23 mouse cellular contexts compared by ENCODE assay signal in the genomic region with DNA sequence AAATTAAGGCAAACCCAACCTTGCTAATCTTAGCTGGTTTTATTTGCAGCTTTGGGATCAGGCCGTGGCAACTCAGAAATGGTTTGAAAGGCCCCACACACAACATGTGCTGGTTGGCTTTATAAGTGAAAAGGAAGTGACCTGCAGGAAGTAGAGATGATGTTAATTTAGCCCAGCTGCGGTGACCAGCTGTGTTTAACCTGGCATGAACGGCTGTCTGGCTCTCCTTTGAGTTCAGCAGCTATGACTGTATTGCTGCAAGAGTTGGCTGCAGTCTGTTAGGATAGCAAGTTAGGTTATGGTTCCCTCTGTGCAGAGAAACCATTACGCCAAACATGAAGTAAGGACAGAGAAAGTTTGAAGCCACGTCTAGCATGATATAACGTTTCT. TPM values are rescaled to one million over a fixed set of nuclear protein-coding genes. Genes with fewer than 3 reads are reported as not detected.
A peak's percentile ranks its signal among the peaks of the same experiment; 100 is the strongest.
DNase-seq lines count a peak whose midpoint lies in the region; ATAC-seq and TF ChIP-seq lines count a peak whose summit lies in the region.
"Had no signal": no experiment of that assay in that cellular context is flagged by ENCODE, and none has a peak within 500 bp of the region (broad histone marks: within the 10 kb centered on the region; RNA-seq: fewer than 3 reads in every experiment).

No protein-coding gene starts in this region.

- H3K79me2 ChIP-seq in CH12.LX (replicated peaks; ENCODE audit: control insufficient read depth, extremely low read depth, insufficient read depth, poor library complexity, severe bottlenecking): no peaks in the 10 kb centered on the region
- H3K79me2 ChIP-seq in macrophage (ENCODE audit: inconsistent target): no peaks in the 10 kb centered on the region

- no peaks in the 10 kb centered on the region for H3K4me1 ChIP-seq in heart, embryonic 10.5 days
- H3K4me1 ChIP-seq in CH12.LX (ENCODE audit: control insufficient read depth in 1 of 2, insufficient read depth in 2 of 2): peaks cover 3 to 8% of the 10 kb centered on the region in 2 experiments
- H3K4me1 ChIP-seq in embryonic facial prominence, embryonic 14.5 days (ENCODE audit: control insufficient read depth, insufficient read depth, low read length): no peaks in the 10 kb centered on the region
- no peaks in the 10 kb centered on the region for H3K4me1 ChIP-seq in intestine, embryonic 15.5 days (replicated peaks)
- H3K4me1 ChIP-seq in neural tube, embryonic 15.5 days: no peaks in the 10 kb centered on the region
- H3K4me1 ChIP-seq: liver, embryonic 13.5 days had no signal

- intact Hi-C loops in heart, postnatal 14 days (cut with DNase I): loop anchor here (1.0 kb wide), 2 partner anchors 88 to 101 kb away; no protein-coding TSS in a partner anchor

- dilution Hi-C loops in CH12.LX (cut with MboI; ENCODE audit: extremely low pct_ligation_motif_present, extremely low pct_unique_long_range_greater_than_20kb, low sequenced_read_pairs): no loop called here

- no peak overlapping the region for H3K9ac ChIP-seq in CH12.LX (ENCODE audit: insufficient read depth, low read depth)
- H3K9ac ChIP-seq in embryonic facial prominence, embryonic 14.5 days (ENCODE audit: low read depth, low read length): no peak overlapping the region
- H3K9ac ChIP-seq in intestine, embryonic 15.5 days: no peak overlapping the region
- H3K9ac ChIP-seq in neural tube, embryonic 15.5 days (replicated peaks): no peak overlapping the region
- H3K9ac ChIP-seq: forebrain, postnatal 0 days; liver, embryonic 13.5 days had no signal

- no peak overlapping the region for H3K4me3 ChIP-seq in heart, embryonic 10.5 days
- H3K4me3 ChIP-seq in CH12.LX (replicated peaks in 1 of 3; ENCODE audit: low read depth in 2 of 3, low read length in 2 of 3, poor library complexity in 1 of 3) (no peak overlapping the region), macrophage (ENCODE audit: inconsistent target) (no peak overlapping the region)
- no peak overlapping the region for H3K4me3 ChIP-seq in embryonic facial prominence, embryonic 14.5 days (ENCODE audit: low read depth, low read length)
- H3K4me3 ChIP-seq in intestine, embryonic 15.5 days (replicated peaks): no peak overlapping the region
- no peak overlapping the region for H3K4me3 ChIP-seq in neural tube, embryonic 15.5 days (replicated peaks)
- H3K4me3 ChIP-seq: liver, embryonic 13.5 days had no signal

- H3K4me2 ChIP-seq in CH12.LX (ENCODE audit: insufficient read depth, low read depth, poor library complexity, severe bottlenecking): no peak overlapping the region
- H3K4me2 ChIP-seq in embryonic facial prominence, embryonic 14.5 days (ENCODE audit: low read depth, low read length): no peak overlapping the region
- no peak overlapping the region for H3K4me2 ChIP-seq in intestine, embryonic 15.5 days (replicated peaks)
- no peak overlapping the region for H3K4me2 ChIP-seq in neural tube, embryonic 15.5 days
- H3K4me2 ChIP-seq: liver, embryonic 13.5 days had no signal

- peak; percentile 14 to 22 for DNase-seq in heart, postnatal 14 days
- no peak for DNase-seq in heart, embryonic 10.5 days (ENCODE audit: low spot score)
- DNase-seq in CH12.LX (ENCODE audit: extremely low read depth): peak; percentile 45
- DNase-seq in embryonic facial prominence, embryonic 14.5 days (ENCODE audit: low spot score): peak; percentile 14
- DNase-seq in urinary bladder, postnatal 14 days (ENCODE audit: low spot score): no peak
- DNase-seq: cerebellum, adult 18-20 months; forebrain, postnatal 0 days; layer of hippocampus, adult 9-11 months; liver, embryonic 13.5 days; right cerebral cortex, adult 18-20 months; thymus, postnatal 36 days had no signal

- TF ChIP-seq POLR2A in CH12.LX (IDR thresholded peaks at IDR 0.05; ENCODE audit: low read depth, low read length): no peak

- WGBS in heart, embryonic 10.5 days: 82% methylated on average over 6 of the region's 6 CpGs
- WGBS in embryonic facial prominence, embryonic 14.5 days: 63% methylated on average over 6 of the region's 6 CpGs
- 59% methylated on average over 6 of the region's 6 CpGs for WGBS in macrophage (ENCODE audit: missing documents)
- WGBS in intestine, embryonic 15.5 days: 80% methylated on average over 6 of the region's 6 CpGs
- 84% methylated on average over 6 of the region's 6 CpGs for WGBS in neural tube, embryonic 15.5 days

- no peak for TF ChIP-seq RAD21 in CH12.LX (IDR thresholded peaks at IDR 0.05; ENCODE audit: low read depth, low read length)

- no peak for TF ChIP-seq CTCF in CH12.LX (conservative IDR thresholded peaks at IDR 0.05 in 1 of 2, IDR thresholded peaks at IDR 0.05 in 1 of 2; ENCODE audit: low read depth in 2 of 2, low read length in 2 of 2)

- no peaks in the 10 kb centered on the region for H3K9me3 ChIP-seq in heart, embryonic 10.5 days
- no peaks in the 10 kb centered on the region for H3K9me3 ChIP-seq in CH12.LX (replicated peaks; ENCODE audit: low read length)
- no peaks in the 10 kb centered on the region for H3K9me3 ChIP-seq in embryonic facial prominence, embryonic 14.5 days (ENCODE audit: control insufficient read depth, low read length)
- H3K9me3 ChIP-seq in intestine, embryonic 15.5 days: no peaks in the 10 kb centered on the region
- no peaks in the 10 kb centered on the region for H3K9me3 ChIP-seq in neural tube, embryonic 15.5 days (replicated peaks)
- H3K9me3 ChIP-seq: liver, embryonic 13.5 days had no signal

- in situ Hi-C loops in CH12.LX (cut with MboI; ENCODE audit: low pct_ligation_motif_present, low pct_unique_long_range_greater_than_20kb, low sequenced_read_pairs): loop anchor here (25.0 kb wide), 2 partner anchors 233 to 967 kb away; a partner anchor contains a TSS

- H3K36me3 ChIP-seq in heart, embryonic 10.5 days: no peaks in the 10 kb centered on the region
- H3K36me3 ChIP-seq in CH12.LX (replicated peaks in 1 of 2; ENCODE audit: control insufficient read depth in 1 of 2, insufficient read depth in 1 of 2, low read length in 1 of 2) (no peaks in the 10 kb centered on the region), macrophage (ENCODE audit: inconsistent target) (no peaks in the 10 kb centered on the region)
- H3K36me3 ChIP-seq in embryonic facial prominence, embryonic 14.5 days (ENCODE audit: control insufficient read depth, insufficient read depth, low read length): no peaks in the 10 kb centered on the region
- no peaks in the 10 kb centered on the region for H3K36me3 ChIP-seq in intestine, embryonic 15.5 days
- no peaks in the 10 kb centered on the region for H3K36me3 ChIP-seq in neural tube, embryonic 15.5 days
- H3K36me3 ChIP-seq: liver, embryonic 13.5 days had no signal

- no peak overlapping the region for H3K27ac ChIP-seq in heart, embryonic 10.5 days
- H3K27ac ChIP-seq in CH12.LX (ENCODE audit: insufficient read depth, low read depth) (no peak overlapping the region), macrophage (peak overlapping the region; percentile 7; the same call in 1 of the 2 replicates)
- H3K27ac ChIP-seq in embryonic facial prominence, embryonic 14.5 days (replicated peaks; ENCODE audit: low read depth, low read length): no peak overlapping the region
- no peak overlapping the region for H3K27ac ChIP-seq in intestine, embryonic 15.5 days
- H3K27ac ChIP-seq in neural tube, embryonic 15.5 days (replicated peaks): no peak overlapping the region
- H3K27ac ChIP-seq: liver, embryonic 13.5 days; stomach, postnatal 0 days had no signal

- no peak for TF ChIP-seq EP300 in CH12.LX (IDR thresholded peaks at IDR 0.05; ENCODE audit: low read length)

- no peaks in the 10 kb centered on the region for H3K27me3 ChIP-seq in heart, embryonic 10.5 days (ENCODE audit: insufficient read depth, poor library complexity, severe bottlenecking)
- H3K27me3 ChIP-seq in CH12.LX (replicated peaks): no peaks in the 10 kb centered on the region
- H3K27me3 ChIP-seq in embryonic facial prominence, embryonic 14.5 days (replicated peaks; ENCODE audit: control insufficient read depth, insufficient read depth, low read length): no peaks in the 10 kb centered on the region
- H3K27me3 ChIP-seq in intestine, embryonic 15.5 days (replicated peaks): no peaks in the 10 kb centered on the region
- no peaks in the 10 kb centered on the region for H3K27me3 ChIP-seq in neural tube, embryonic 15.5 days (replicated peaks)
- H3K27me3 ChIP-seq: liver, embryonic 13.5 days; Patski had no signal

- ATAC-seq in embryonic facial prominence, embryonic 14.5 days (ENCODE audit: low read depth): no peak
- ATAC-seq in intestine, embryonic 15.5 days: no peak
- no peak for ATAC-seq in neural tube, embryonic 15.5 days (ENCODE audit: low FRiP score)
- ATAC-seq: forebrain, postnatal 0 days; intestine, embryonic 16.5 days; lung, postnatal 0 days; Patski had no signal

TF ChIP-seq in CH12.LX, 34 proteins besides CTCF, POLR2A, EP300 and RAD21 (continues in another document):
- no peak for TF ChIP-seq TBP (conservative IDR thresholded peaks at IDR 0.05; ENCODE audit: low read depth, low read length)
- TF ChIP-seq RCOR1 (conservative IDR thresholded peaks at IDR 0.05; ENCODE audit: low read depth, low read length): no peak

RNA-seq across cellular contexts. Expression of a gene that starts 20.1 kb away (rescaled TPM):
- total RNA-seq in heart, postnatal 14 days (2021): not detected
- not detected in 2 replicates for polyA plus RNA-seq in heart, embryonic 10.5 days (2016; fragmentation: Nextera tagmentation; extraction: Ambion mirVana)
- not detected in 2 replicates for total RNA-seq in CH12.LX (2012; rRNA removed)
- not detected in 2 replicates for total RNA-seq in CH12.LX (2014; rRNA removed)
- polyA plus RNA-seq in CH12.LX (2012; ENCODE audit: insufficient read length, low read depth): not detected in 2 replicates
- polyA plus RNA-seq in embryonic facial prominence, embryonic 14.5 days (2014; fragmentation: Nextera tagmentation; extraction: Ambion mirVana): 0.55 and 0.58 TPM in 2 replicates
- not detected for total RNA-seq in macrophage (2018; cell fraction: chromatin; rRNA removed)
- not detected for total RNA-seq in macrophage (2018; cell fraction: cytosol; rRNA removed)
- total RNA-seq in macrophage (2018; cell fraction: nucleus; rRNA removed): not detected
- not detected in 3 replicates for polyA plus RNA-seq in macrophage (2018)
- not detected in 2 replicates for polyA plus RNA-seq in intestine, embryonic 15.5 days (2015; fragmentation: Nextera tagmentation; extraction: Ambion mirVana)
- polyA plus RNA-seq in neural tube, embryonic 15.5 days (2015; fragmentation: Nextera tagmentation; extraction: Ambion mirVana): not detected in 2 replicates
- total RNA-seq: gastrocnemius, adult 8-10 months; left cerebral cortex, postnatal 10 days had no signal
- polyA plus RNA-seq: forebrain, postnatal 0 days; heart, postnatal 0 days; intestine, embryonic 16.5 days; liver, embryonic 13.5 days; lung, postnatal 0 days; midbrain, embryonic 14.5 days; Patski; spleen, adult 2 months; stomach, postnatal 0 days had no signal

RNA-seq across cellular contexts. Expression of a gene that starts 46.3 kb away (rescaled TPM):
- not detected for total RNA-seq in heart, postnatal 14 days (2021)
- polyA plus RNA-seq in heart, embryonic 10.5 days (2016; fragmentation: Nextera tagmentation; extraction: Ambion mirVana): not detected in 2 replicates
- total RNA-seq in CH12.LX (2012; rRNA removed): not detected in 2 replicates
- total RNA-seq in CH12.LX (2014; rRNA removed): not detected in 2 replicates
- polyA plus RNA-seq in CH12.LX (2012; ENCODE audit: insufficient read length, low read depth): not detected in 2 replicates
- 688 and 1,076 TPM in 2 replicates for polyA plus RNA-seq in embryonic facial prominence, embryonic 14.5 days (2014; fragmentation: Nextera tagmentation; extraction: Ambion mirVana)
- not detected for total RNA-seq in macrophage (2018; cell fraction: chromatin; rRNA removed)
- total RNA-seq in macrophage (2018; cell fraction: cytosol; rRNA removed): not detected
- total RNA-seq in macrophage (2018; cell fraction: nucleus; rRNA removed): not detected
- not detected in 3 replicates for polyA plus RNA-seq in macrophage (2018)
- polyA plus RNA-seq in intestine, embryonic 15.5 days (2015; fragmentation: Nextera tagmentation; extraction: Ambion mirVana): 0.13 TPM in 1 of 2 replicates, not detected in the other
- polyA plus RNA-seq in neural tube, embryonic 15.5 days (2015; fragmentation: Nextera tagmentation; extraction: Ambion mirVana): 13.7 and 24.2 TPM in 2 replicates
- total RNA-seq: gastrocnemius, adult 8-10 months had no signal
- polyA plus RNA-seq: heart, postnatal 0 days; liver, embryonic 13.5 days; midbrain, embryonic 14.5 days; Patski; spleen, adult 2 months had no signal

Comparison
In these comparisons a context has a peak if more than half of its experiments do, and no peak if none do; other contexts are left out.
1. DNase-seq: peak in heart, postnatal 14 days (2 of 2), CH12.LX (single experiment) and embryonic facial prominence, embryonic 14.5 days (single experiment); none in heart, embryonic 10.5 days (single experiment) and urinary bladder, postnatal 14 days (single experiment).
2. RNA of a gene that starts 46.3 kb away (polyA plus RNA-seq): 688 to 1,076 TPM in embryonic facial prominence, embryonic 14.5 days; 13.7 to 24.2 TPM in neural tube, embryonic 15.5 days, 0.13 TPM in intestine, embryonic 15.5 days, not detected in heart, embryonic 10.5 days, not detected in CH12.LX and not detected in macrophage; every median in the first group is over 10 times any median in the second.